Mouse (Mus musculus): ENCODE results near the gene Creld1.

DNA sequence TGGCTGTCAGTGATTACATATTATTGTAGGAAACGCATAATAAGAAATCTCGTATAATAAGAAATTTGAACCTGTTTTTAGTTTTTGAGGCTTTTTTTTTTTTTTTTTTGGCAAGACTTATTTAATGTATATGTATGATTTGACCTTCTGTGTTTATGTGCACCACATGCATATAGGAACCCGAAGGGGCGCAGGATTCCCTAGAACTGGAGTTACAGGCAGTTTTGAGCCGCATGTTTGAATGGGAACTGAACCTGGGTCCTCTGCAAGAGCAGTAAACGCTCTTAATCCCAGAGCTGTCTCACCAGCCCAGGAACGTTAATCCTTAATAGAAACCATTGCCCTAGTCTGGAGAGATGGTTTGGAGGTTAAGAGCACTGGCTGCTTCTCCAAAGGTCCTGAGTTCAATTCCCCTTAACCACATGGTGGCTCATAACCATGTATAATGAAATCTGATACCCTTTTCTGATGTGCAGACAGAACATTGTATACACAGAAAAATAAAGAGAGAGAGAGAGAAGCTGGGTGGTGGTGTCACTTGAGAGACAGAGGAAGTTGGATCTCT lies 48.8 kb downstream of the Creld1 start:
- TF ChIP-seq POLR2A (IDR thresholded peaks at IDR 0.05; ENCODE audit: low read depth, low read length): no peak
- no peak for TF ChIP-seq CTCF (IDR thresholded peaks at IDR 0.05; ENCODE audit: extremely low read depth, insufficient read length, insufficient replicate concordance, low read depth, low read length)

Data from small intestine, adult 2 months (tissue).